Mouse (Mus musculus): Measurements from ENCODE around the gene Dnajb11. TPM values are rescaled to one million over a fixed set of nuclear protein-coding genes. Genes with fewer than 3 reads are reported as not detected.

Dnajb11 gene
- total RNA-seq, 1 experiment = 155 TPM

- Histone ChIP-seq H3K4me3 (ENCODE audit: insufficient read depth in 1 of 2, low read depth in 1 of 2, low read length in 2 of 2, poor library complexity in 1 of 2, severe bottlenecking in 1 of 2) (no peak within 1 kb of the TSS), H3K36me3 (ENCODE audit: control insufficient read depth, insufficient read depth, low read length, poor library complexity, severe bottlenecking) (no peaks in the 10 kb centered on the region), H3K9ac (ENCODE audit: insufficient read depth, low read depth, low read length, poor library complexity, severe bottlenecking) (no peak within 1 kb of the TSS), H3K27ac (ENCODE audit: insufficient read depth, low read depth, low read length, poor library complexity, severe bottlenecking) (no peak within 1 kb of the TSS), H3K4me1 (ENCODE audit: control insufficient read depth in 2 of 2, insufficient read depth in 2 of 2, low read length in 2 of 2, poor library complexity in 1 of 2) (peaks cover 0 to 6% of the 10 kb centered on the region in 2 experiments; a peak in 3 of 4 replicates), H3K9me3 (ENCODE audit: control insufficient read depth, insufficient read depth, low read depth, low read length) (no peaks in the 10 kb centered on the region)
- TF ChIP-seq MAFK (IDR thresholded peaks at IDR 0.05; ENCODE audit: insufficient read depth, low read depth, low read length) (no peak), ZC3H11A (IDR thresholded peaks at IDR 0.05; ENCODE audit: borderline replicate concordance, low read depth, low read length) (no peak), HCFC1 (IDR thresholded peaks at IDR 0.05; ENCODE audit: borderline replicate concordance, insufficient read depth, low read length) (no peak), CHD2 (IDR thresholded peaks at IDR 0.05; ENCODE audit: low read depth, low read length) (no peak), ZNF384 (IDR thresholded peaks at IDR 0.05; ENCODE audit: low read depth, low read length) (no peak)
- DNase-seq (ENCODE audit: low read depth, low spot score) = no peak
- in situ Hi-C loops (cut with MboI; ENCODE audit: low sequenced_read_pairs in 2 of 2, unreplicated experiment in 2 of 2) = no loop called here
These were observed 33.3 kb downstream of the Dnajb11 start, which contains the start of gene Ahsg for GRCm38 (mm10) chr16:22890683-22891510. TSS of gene Ahsg (plus strand) at chr16:22891277.

- TF ChIP-seq CHD2 (IDR thresholded peaks at IDR 0.05; ENCODE audit: low read depth, low read length) = no peak
- TF ChIP-seq ZNF384 (IDR thresholded peaks at IDR 0.05; ENCODE audit: low read depth, low read length) = no peak
- TF ChIP-seq HCFC1 (IDR thresholded peaks at IDR 0.05; ENCODE audit: borderline replicate concordance, insufficient read depth, low read length) = no peak
- TF ChIP-seq ZC3H11A (IDR thresholded peaks at IDR 0.05; ENCODE audit: borderline replicate concordance, low read depth, low read length) = no peak
- TF ChIP-seq MAFK (IDR thresholded peaks at IDR 0.05; ENCODE audit: insufficient read depth, low read depth, low read length) = no peak
- no peak overlapping the region for H3K27ac ChIP-seq (ENCODE audit: insufficient read depth, low read depth, low read length, poor library complexity, severe bottlenecking)
- DNase-seq (ENCODE audit: low read depth, low spot score) = no peak
- H3K9ac ChIP-seq (ENCODE audit: insufficient read depth, low read depth, low read length, poor library complexity, severe bottlenecking) = no peak overlapping the region
- in situ Hi-C loops (cut with MboI; ENCODE audit: low sequenced_read_pairs in 2 of 2, unreplicated experiment in 2 of 2) = no loop called here
- peaks cover 0 to 6% of the 10 kb centered on the region in 2 experiments; a peak in 3 of 4 replicates for H3K4me1 ChIP-seq (ENCODE audit: control insufficient read depth in 2 of 2, insufficient read depth in 2 of 2, low read length in 2 of 2, poor library complexity in 1 of 2)
- H3K36me3 ChIP-seq (ENCODE audit: control insufficient read depth, insufficient read depth, low read length, poor library complexity, severe bottlenecking) = no peaks in the 10 kb centered on the region
- no peak overlapping the region for H3K4me3 ChIP-seq (ENCODE audit: insufficient read depth in 1 of 2, low read depth in 1 of 2, low read length in 2 of 2, poor library complexity in 1 of 2, severe bottlenecking in 1 of 2)
- H3K9me3 ChIP-seq (ENCODE audit: control insufficient read depth, insufficient read depth, low read depth, low read length) = no peaks in the 10 kb centered on the region
These were observed 34.1 kb downstream of the Dnajb11 start for GRCm38 (mm10) chr16:22891733-22892154.

DNA sequence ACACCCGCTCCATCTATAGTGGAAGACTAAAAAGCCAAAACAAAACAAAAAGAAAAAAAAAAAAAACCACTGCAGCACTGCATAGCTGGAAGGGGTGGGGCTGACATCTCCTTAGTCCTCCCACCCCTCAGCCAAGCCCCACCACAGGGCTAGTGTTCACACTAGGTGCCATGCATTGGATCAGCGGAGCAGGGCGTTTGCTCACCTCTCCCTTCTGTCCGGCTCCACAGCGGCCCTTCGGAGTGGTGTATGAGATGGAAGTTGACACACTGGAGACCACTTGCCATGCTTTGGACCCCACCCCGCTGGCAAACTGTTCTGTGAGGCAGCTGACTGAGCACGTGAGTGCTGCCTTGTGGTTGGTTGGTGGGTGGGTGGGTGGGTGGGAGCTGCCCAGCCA is 36.5 kb downstream of the Dnajb11 start:
- Histone ChIP-seq H3K36me3 (ENCODE audit: control insufficient read depth, insufficient read depth, low read length, poor library complexity, severe bottlenecking) (no peaks in the 10 kb centered on the region), H3K4me3 (ENCODE audit: insufficient read depth in 1 of 2, low read depth in 1 of 2, low read length in 2 of 2, poor library complexity in 1 of 2, severe bottlenecking in 1 of 2) (no peak overlapping the region), H3K9ac (ENCODE audit: insufficient read depth, low read depth, low read length, poor library complexity, severe bottlenecking) (no peak overlapping the region), H3K27ac (ENCODE audit: insufficient read depth, low read depth, low read length, poor library complexity, severe bottlenecking) (no peak overlapping the region), H3K9me3 (ENCODE audit: control insufficient read depth, insufficient read depth, low read depth, low read length) (no peaks in the 10 kb centered on the region), H3K4me1 (ENCODE audit: control insufficient read depth in 2 of 2, insufficient read depth in 2 of 2, low read length in 2 of 2, poor library complexity in 1 of 2) (peaks cover 0 to 6% of the 10 kb centered on the region in 2 experiments; a peak in 3 of 4 replicates)
- peak; percentile 30 for DNase-seq (ENCODE audit: low read depth, low spot score)
- peak; percentile 80 for TF ChIP-seq ZNF384 (IDR thresholded peaks at IDR 0.05; ENCODE audit: low read depth, low read length)
- TF ChIP-seq HCFC1 (IDR thresholded peaks at IDR 0.05; ENCODE audit: borderline replicate concordance, insufficient read depth, low read length) = no peak
- no peak for TF ChIP-seq MAFK (IDR thresholded peaks at IDR 0.05; ENCODE audit: insufficient read depth, low read depth, low read length)
- TF ChIP-seq ZC3H11A (IDR thresholded peaks at IDR 0.05; ENCODE audit: borderline replicate concordance, low read depth, low read length) = no peak
- in situ Hi-C loops (cut with MboI; ENCODE audit: low sequenced_read_pairs in 2 of 2, unreplicated experiment in 2 of 2) = no loop called here

GRCm38 (mm10) chr16:22896618-22897017 is 39.0 kb downstream of the Dnajb11 start:
- Histone ChIP-seq H3K4me3 (ENCODE audit: insufficient read depth in 1 of 2, low read depth in 1 of 2, low read length in 2 of 2, poor library complexity in 1 of 2, severe bottlenecking in 1 of 2) (no peak overlapping the region), H3K36me3 (ENCODE audit: control insufficient read depth, insufficient read depth, low read length, poor library complexity, severe bottlenecking) (no peaks in the 10 kb centered on the region), H3K9me3 (ENCODE audit: control insufficient read depth, insufficient read depth, low read depth, low read length) (no peaks in the 10 kb centered on the region), H3K27ac (ENCODE audit: insufficient read depth, low read depth, low read length, poor library complexity, severe bottlenecking) (no peak overlapping the region), H3K4me1 (ENCODE audit: control insufficient read depth in 2 of 2, insufficient read depth in 2 of 2, low read length in 2 of 2, poor library complexity in 1 of 2) (peaks cover 0 to 9% of the 10 kb centered on the region in 2 experiments; a peak in 3 of 4 replicates), H3K9ac (ENCODE audit: insufficient read depth, low read depth, low read length, poor library complexity, severe bottlenecking) (no peak overlapping the region)
- in situ Hi-C loops (cut with MboI; ENCODE audit: low sequenced_read_pairs in 2 of 2, unreplicated experiment in 2 of 2) = no loop called here
- no peak for TF ChIP-seq HCFC1 (IDR thresholded peaks at IDR 0.05; ENCODE audit: borderline replicate concordance, insufficient read depth, low read length)
- no peak for TF ChIP-seq CHD2 (IDR thresholded peaks at IDR 0.05; ENCODE audit: low read depth, low read length)
- no peak for TF ChIP-seq ZC3H11A (IDR thresholded peaks at IDR 0.05; ENCODE audit: borderline replicate concordance, low read depth, low read length)
- no peak for TF ChIP-seq ZNF384 (IDR thresholded peaks at IDR 0.05; ENCODE audit: low read depth, low read length)
- TF ChIP-seq MAFK (IDR thresholded peaks at IDR 0.05; ENCODE audit: insufficient read depth, low read depth, low read length) = no peak
- no peak for DNase-seq (ENCODE audit: low read depth, low spot score)
